Mouse (Mus musculus) CH12.LX (cell line): ENCODE data around the gene Sptbn1.

Source experiments
- CTCF ChIP-seq, 2 experiments: IDR thresholded peaks in 1 of 2; conservative IDR thresholded peaks in 1 of 2; 2 replicates each; pipeline ENCODE4 v1.5.1; 2011 to 2012; ENCODE audit warnings: low read depth in 2 of 2, low read length in 2 of 2, improper control_type of control experiment in 1 of 2, inconsistent platforms in 1 of 2, mild to moderate bottlenecking in 1 of 2, moderate library complexity in 1 of 2
- EP300 ChIP-seq: IDR thresholded peaks from 2 replicates; pipeline ENCODE4 v1.6.1; 2011; ENCODE audit warnings: low read length, improper control_type of control experiment
- MAFK ChIP-seq: IDR thresholded peaks from 2 replicates; pipeline ENCODE4 v1.6.1; 2011; ENCODE audit warnings: low read length, improper control_type of control experiment; ENCODE audit not compliant: insufficient replicate concordance
- MAX ChIP-seq: IDR thresholded peaks from 2 replicates; pipeline ENCODE4 v1.6.1; 2011; ENCODE audit warnings: low read length, improper control_type of control experiment
- MYC ChIP-seq: IDR thresholded peaks from 2 replicates; pipeline ENCODE4 v1.6.1; 2011; ENCODE audit warnings: low read depth, mild to moderate bottlenecking, improper control_type of control experiment, low read length
- POLR2A ChIP-seq: IDR thresholded peaks from 2 replicates; pipeline ENCODE4 v1.6.1; 2011; ENCODE audit warnings: low read depth, mild to moderate bottlenecking, improper control_type of control experiment, low read length
- SIN3A ChIP-seq: IDR thresholded peaks from 2 replicates; pipeline ENCODE4 v1.6.1; 2012; ENCODE audit warnings: low read length, improper control_type of control experiment, inconsistent platforms
- USF1 ChIP-seq: IDR thresholded peaks from 2 replicates; pipeline ENCODE4 v1.6.1; 2014; ENCODE audit warnings: low read depth, mild to moderate bottlenecking, inconsistent platforms, low read length, improper control_type of control experiment
- USF2 ChIP-seq: conservative IDR thresholded peaks from 2 replicates; pipeline ENCODE4 v1.6.1; 2011; ENCODE audit warnings: low read depth, low read length, improper control_type of control experiment
- ZC3H11A ChIP-seq: IDR thresholded peaks from 2 replicates; pipeline ENCODE4 v1.6.1; 2012; ENCODE audit warnings: low read depth, mild to moderate bottlenecking, inconsistent platforms, low read length, improper control_type of control experiment

DNA sequence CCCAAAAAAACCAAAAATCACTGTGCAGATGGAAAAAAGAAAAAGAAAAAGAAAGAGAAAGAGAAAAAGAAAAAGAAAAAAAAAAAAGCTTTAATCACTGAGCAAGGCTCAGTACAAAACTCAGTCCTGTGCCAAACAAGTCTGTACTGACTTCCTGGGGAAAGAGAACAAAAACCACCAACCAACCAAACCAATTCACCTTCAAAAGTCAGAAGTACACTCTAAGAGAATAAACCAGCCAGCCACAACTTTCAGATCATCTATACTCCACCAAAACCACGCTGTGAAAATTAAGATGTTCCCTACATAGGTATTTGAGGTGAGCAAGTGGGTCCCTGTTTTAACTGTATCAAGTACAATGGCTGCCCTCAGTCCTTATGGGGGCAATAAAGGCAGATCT, 141.1 kb downstream of the Sptbn1 start:
- TF ChIP-seq POLR2A (no peak), MYC (no peak), MAFK (no peak), SIN3A (no peak), CTCF (conservative IDR thresholded peaks at IDR 0.05 in 1 of 2, IDR thresholded peaks at IDR 0.05 in 1 of 2; ENCODE audit: low read depth in 2 of 2, low read length in 2 of 2) (no peak), USF1 (no peak), MAX (no peak), EP300 (no peak), USF2 (no peak), ZC3H11A (no peak)
